Mouse (Mus musculus): ENCODE results near the gene Gm21304.
"Not testable (repeated sequence)": the region's sequence is repeated elsewhere in the genome, so short reads cannot be mapped to it uniquely, and the experiment has no call there.

Gm21304 gene

DNA sequence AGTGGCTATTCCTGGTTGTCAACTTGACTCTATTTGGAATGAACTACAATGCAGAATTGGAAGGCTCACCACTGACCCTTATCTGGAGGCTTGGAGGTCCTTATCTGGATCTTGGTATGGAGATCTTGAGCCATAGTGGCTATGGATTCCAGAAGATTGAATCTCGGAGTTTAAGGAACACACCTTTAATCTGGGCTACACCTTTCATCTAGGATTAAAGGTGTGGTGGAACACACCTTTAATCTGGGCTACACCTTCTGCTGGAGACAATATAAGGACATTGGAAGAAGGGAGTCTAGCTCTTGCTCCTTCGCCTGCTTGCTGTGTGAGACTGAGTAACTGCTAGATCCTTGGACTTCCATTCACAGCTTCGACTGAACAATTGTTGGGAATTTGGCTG is at the start of gene Gm21304:
TSS of gene Gm21304 (plus strand) at position 301 of the 400 bp plus-strand sequence.
- not testable (repeated sequence) for DNase-seq (ENCODE audit: low read depth, low spot score)

DNA sequence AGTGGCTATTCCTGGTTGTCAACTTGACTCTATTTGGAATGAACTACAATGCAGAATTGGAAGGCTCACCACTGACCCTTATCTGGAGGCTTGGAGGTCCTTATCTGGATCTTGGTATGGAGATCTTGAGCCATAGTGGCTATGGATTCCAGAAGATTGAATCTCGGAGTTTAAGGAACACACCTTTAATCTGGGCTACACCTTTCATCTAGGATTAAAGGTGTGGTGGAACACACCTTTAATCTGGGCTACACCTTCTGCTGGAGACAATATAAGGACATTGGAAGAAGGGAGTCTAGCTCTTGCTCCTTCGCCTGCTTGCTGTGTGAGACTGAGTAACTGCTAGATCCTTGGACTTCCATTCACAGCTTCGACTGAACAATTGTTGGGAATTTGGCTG is 25.6 kb upstream of the Gm21304 start, which contains the start of gene Gm21293:
TSS of gene Gm21293 (plus strand) at position 301 of the 400 bp plus-strand sequence.
- DNase-seq (ENCODE audit: low read depth, low spot score): not testable (repeated sequence)

DNA sequence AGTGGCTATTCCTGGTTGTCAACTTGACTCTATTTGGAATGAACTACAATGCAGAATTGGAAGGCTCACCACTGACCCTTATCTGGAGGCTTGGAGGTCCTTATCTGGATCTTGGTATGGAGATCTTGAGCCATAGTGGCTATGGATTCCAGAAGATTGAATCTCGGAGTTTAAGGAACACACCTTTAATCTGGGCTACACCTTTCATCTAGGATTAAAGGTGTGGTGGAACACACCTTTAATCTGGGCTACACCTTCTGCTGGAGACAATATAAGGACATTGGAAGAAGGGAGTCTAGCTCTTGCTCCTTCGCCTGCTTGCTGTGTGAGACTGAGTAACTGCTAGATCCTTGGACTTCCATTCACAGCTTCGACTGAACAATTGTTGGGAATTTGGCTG is 17.1 kb upstream of the Gm21304 start, which contains the start of gene Gm6763:
TSS of gene Gm6763 (plus strand) at position 301 of the 400 bp plus-strand sequence.
- DNase-seq (ENCODE audit: low read depth, low spot score): not testable (repeated sequence)

DNA sequence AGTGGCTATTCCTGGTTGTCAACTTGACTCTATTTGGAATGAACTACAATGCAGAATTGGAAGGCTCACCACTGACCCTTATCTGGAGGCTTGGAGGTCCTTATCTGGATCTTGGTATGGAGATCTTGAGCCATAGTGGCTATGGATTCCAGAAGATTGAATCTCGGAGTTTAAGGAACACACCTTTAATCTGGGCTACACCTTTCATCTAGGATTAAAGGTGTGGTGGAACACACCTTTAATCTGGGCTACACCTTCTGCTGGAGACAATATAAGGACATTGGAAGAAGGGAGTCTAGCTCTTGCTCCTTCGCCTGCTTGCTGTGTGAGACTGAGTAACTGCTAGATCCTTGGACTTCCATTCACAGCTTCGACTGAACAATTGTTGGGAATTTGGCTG is 8.6 kb upstream of the Gm21304 start, which contains the start of gene Gm8764:
TSS of gene Gm8764 (plus strand) at position 301 of the 400 bp plus-strand sequence.
- DNase-seq (ENCODE audit: low read depth, low spot score): not testable (repeated sequence)

DNA sequence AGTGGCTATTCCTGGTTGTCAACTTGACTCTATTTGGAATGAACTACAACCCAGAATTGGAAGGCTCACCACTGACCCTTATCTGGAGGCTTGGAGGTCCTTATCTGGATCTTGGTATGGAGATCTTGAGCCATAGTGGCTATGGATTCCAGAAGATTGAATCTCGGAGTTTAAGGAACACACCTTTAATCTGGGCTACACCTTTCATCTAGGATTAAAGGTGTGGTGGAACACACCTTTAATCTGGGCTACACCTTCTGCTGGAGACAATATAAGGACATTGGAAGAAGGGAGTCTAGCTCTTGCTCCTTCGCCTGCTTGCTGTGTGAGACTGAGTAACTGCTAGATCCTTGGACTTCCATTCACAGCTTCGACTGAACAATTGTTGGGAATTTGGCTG is 8.4 kb downstream of the Gm21304 start, which contains the start of gene Gm21312:
TSS of gene Gm21312 (plus strand) at position 301 of the 400 bp plus-strand sequence.
- DNase-seq (ENCODE audit: low read depth, low spot score): not testable (repeated sequence)

DNA sequence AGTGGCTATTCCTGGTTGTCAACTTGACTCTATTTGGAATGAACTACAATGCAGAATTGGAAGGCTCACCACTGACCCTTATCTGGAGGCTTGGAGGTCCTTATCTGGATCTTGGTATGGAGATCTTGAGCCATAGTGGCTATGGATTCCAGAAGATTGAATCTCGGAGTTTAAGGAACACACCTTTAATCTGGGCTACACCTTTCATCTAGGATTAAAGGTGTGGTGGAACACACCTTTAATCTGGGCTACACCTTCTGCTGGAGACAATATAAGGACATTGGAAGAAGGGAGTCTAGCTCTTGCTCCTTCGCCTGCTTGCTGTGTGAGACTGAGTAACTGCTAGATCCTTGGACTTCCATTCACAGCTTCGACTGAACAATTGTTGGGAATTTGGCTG is 16.9 kb downstream of the Gm21304 start, which contains the start of gene Gm20765:
TSS of gene Gm20765 (plus strand) at position 301 of the 400 bp plus-strand sequence.
- not testable (repeated sequence) for DNase-seq (ENCODE audit: low read depth, low spot score)

DNA sequence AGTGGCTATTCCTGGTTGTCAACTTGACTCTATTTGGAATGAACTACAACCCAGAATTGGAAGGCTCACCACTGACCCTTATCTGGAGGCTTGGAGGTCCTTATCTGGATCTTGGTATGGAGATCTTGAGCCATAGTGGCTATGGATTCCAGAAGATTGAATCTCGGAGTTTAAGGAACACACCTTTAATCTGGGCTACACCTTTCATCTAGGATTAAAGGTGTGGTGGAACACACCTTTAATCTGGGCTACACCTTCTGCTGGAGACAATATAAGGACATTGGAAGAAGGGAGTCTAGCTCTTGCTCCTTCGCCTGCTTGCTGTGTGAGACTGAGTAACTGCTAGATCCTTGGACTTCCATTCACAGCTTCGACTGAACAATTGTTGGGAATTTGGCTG is 25.4 kb downstream of the Gm21304 start, which contains the start of gene Gm4340:
TSS of gene Gm4340 (plus strand) at position 301 of the 400 bp plus-strand sequence.
- not testable (repeated sequence) for DNase-seq (ENCODE audit: low read depth, low spot score)

DNA sequence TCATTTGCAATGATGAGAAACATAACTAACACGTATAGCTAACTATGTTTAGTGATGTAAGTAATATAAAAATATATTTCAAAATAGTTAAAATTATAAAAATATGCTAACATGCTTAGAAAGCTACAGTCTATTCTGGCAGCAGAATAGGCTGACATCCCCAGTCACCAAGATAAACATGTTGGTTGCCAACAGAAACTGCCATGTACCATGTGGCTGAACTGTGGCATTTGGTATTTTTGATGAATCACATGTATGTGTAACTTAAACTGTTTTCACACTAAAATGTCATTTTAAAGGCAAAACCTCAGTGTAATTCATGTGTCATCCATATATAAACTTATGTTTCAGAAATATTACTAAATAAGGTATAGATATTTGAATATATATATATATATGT is 41.3 kb downstream of the Gm21304 start:
- DNase-seq (ENCODE audit: low read depth, low spot score): no peak

DNA sequence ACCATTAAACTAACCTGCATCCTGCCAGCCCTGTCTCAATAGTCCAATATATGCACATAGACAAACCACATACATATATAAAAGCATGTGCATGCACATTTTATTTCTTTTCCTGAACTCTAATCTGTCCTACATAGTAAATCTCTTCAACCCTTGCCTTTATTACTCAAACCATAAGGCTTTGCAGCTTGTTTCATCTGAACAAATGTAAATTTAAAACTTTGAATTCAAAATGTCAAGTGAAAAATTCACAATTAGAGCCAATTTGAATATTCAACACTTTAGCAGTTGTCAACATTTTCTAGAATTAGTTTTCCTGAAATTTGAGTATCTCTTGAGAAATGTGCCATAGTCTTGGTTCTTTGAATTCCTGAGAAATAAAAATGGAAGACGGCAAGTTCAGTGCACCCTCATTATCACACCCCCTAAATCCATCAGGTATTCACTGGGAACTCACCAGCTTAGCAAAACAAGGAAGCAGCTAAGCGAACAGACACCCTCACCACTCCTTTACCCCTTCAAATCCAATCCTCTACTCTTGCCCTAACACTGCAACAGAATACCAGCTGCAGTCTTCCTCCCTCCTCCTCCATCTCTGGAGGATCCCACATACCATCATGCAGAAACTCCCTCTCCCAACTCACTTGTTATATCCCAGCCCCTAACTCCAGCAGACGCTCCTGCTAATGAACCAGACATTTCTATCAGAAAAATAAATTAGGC is 42.1 kb downstream of the Gm21304 start:
- no peak for DNase-seq (ENCODE audit: low read depth, low spot score)

DNA sequence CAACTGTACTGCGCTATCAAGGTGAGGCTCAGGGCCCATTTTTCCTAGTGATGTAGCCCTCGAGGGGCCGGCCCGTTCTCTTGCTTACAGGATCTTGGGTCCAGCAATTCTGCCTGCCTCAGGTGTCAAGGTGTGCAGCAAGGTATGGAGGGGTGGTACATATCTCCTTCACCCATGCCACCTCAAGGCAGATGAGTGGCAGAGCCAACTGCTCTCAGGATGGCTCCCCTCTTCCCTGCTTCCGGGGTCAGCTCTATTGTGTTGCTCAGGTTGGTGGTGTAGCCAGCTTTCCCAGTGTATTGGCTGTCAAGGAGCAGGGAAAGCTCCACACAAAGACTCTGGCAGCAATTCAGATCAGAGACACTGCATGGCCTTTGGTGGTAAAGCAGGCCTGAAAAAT is 46.2 kb downstream of the Gm21304 start:
- DNase-seq (ENCODE audit: low read depth, low spot score): no peak
